Mouse (Mus musculus): ENCODE results near the gene Col4a3bp. TPM values are rescaled to one million over a fixed set of nuclear protein-coding genes. Genes with fewer than 3 reads are reported as not detected.

Col4a3bp gene
- total and polyA plus RNA-seq, 3 experiments, result 7.0 to 14.8 (median 11.9) TPM

GRCm38 (mm10) chr13:96567977-96568376 lies 25.6 kb downstream of the Col4a3bp start:
- Histone ChIP-seq H3K9ac (ENCODE audit: insufficient read depth, low read depth) (no peak overlapping the region), H3K27me3 (replicated peaks) (no peaks in the 10 kb centered on the region), H3K79me2 (replicated peaks; ENCODE audit: control insufficient read depth, extremely low read depth, insufficient read depth, poor library complexity, severe bottlenecking) (no peaks in the 10 kb centered on the region), H3K27ac (ENCODE audit: insufficient read depth, low read depth) (no peak overlapping the region), H3K4me3 (replicated peaks in 1 of 3; ENCODE audit: low read depth in 2 of 3, low read length in 2 of 3, poor library complexity in 1 of 3) (no peak overlapping the region), H3K9me3 (replicated peaks; ENCODE audit: low read length) (no peaks in the 10 kb centered on the region), H3K4me2 (ENCODE audit: insufficient read depth, low read depth, poor library complexity, severe bottlenecking) (no peak overlapping the region), H3K4me1 (ENCODE audit: control insufficient read depth in 1 of 2, insufficient read depth in 2 of 2) (no peaks in the 10 kb centered on the region), H3K36me3 (replicated peaks in 1 of 2; ENCODE audit: control insufficient read depth in 1 of 2, insufficient read depth in 1 of 2, low read length in 1 of 2) (peaks cover 3 to 24% of the 10 kb centered on the region in 2 experiments)
- in situ Hi-C loops (cut with MboI; ENCODE audit: low pct_ligation_motif_present, low pct_unique_long_range_greater_than_20kb, low sequenced_read_pairs) (no loop called here), dilution Hi-C loops (cut with MboI; ENCODE audit: extremely low pct_ligation_motif_present, extremely low pct_unique_long_range_greater_than_20kb, low sequenced_read_pairs) (no loop called here)
- DNase-seq (ENCODE audit: extremely low read depth), result no peak
- no peak for TF ChIP-seq CTCF (conservative IDR thresholded peaks at IDR 0.05 in 1 of 2, IDR thresholded peaks at IDR 0.05 in 1 of 2; ENCODE audit: low read depth in 2 of 2, low read length in 2 of 2)
- no peak for TF ChIP-seq SIN3A (IDR thresholded peaks at IDR 0.05; ENCODE audit: low read length)

- Histone ChIP-seq H3K4me1 (ENCODE audit: control insufficient read depth in 1 of 2, insufficient read depth in 2 of 2) (no peaks in the 10 kb centered on the region; a peak in 1 of 4 replicates), H3K9ac (ENCODE audit: insufficient read depth, low read depth) (no peak overlapping the region), H3K9me3 (replicated peaks; ENCODE audit: low read length) (no peaks in the 10 kb centered on the region), H3K36me3 (replicated peaks in 1 of 2; ENCODE audit: control insufficient read depth in 1 of 2, insufficient read depth in 1 of 2, low read length in 1 of 2) (peaks cover 3 to 25% of the 10 kb centered on the region in 2 experiments), H3K27ac (ENCODE audit: insufficient read depth, low read depth) (no peak overlapping the region), H3K4me3 (replicated peaks in 1 of 3; ENCODE audit: low read depth in 2 of 3, low read length in 2 of 3, poor library complexity in 1 of 3) (no peak overlapping the region), H3K27me3 (replicated peaks) (no peaks in the 10 kb centered on the region), H3K79me2 (replicated peaks; ENCODE audit: control insufficient read depth, extremely low read depth, insufficient read depth, poor library complexity, severe bottlenecking) (no peaks in the 10 kb centered on the region), H3K4me2 (ENCODE audit: insufficient read depth, low read depth, poor library complexity, severe bottlenecking) (no peak overlapping the region)
- TF ChIP-seq MXI1 (IDR thresholded peaks at IDR 0.05; ENCODE audit: low read depth, low read length) (no peak), POLR2A (IDR thresholded peaks at IDR 0.05; ENCODE audit: low read depth, low read length) (no peak), RAD21 (IDR thresholded peaks at IDR 0.05; ENCODE audit: low read depth, low read length) (no peak), HCFC1 (IDR thresholded peaks at IDR 0.05; ENCODE audit: low read depth, low read length) (no peak), MAX (IDR thresholded peaks at IDR 0.05; ENCODE audit: low read length) (no peak), TBP (conservative IDR thresholded peaks at IDR 0.05; ENCODE audit: low read depth, low read length) (no peak), SIN3A (IDR thresholded peaks at IDR 0.05; ENCODE audit: low read length) (no peak), KAT2A (IDR thresholded peaks at IDR 0.05; ENCODE audit: insufficient replicate concordance, low read length) (no peak), MYC (IDR thresholded peaks at IDR 0.05; ENCODE audit: low read depth, low read length) (no peak), PAX5 (IDR thresholded peaks at IDR 0.05; ENCODE audit: low read length) (no peak), SMC3 (IDR thresholded peaks at IDR 0.05; ENCODE audit: low read depth, low read length) (no peak), POLR2AphosphoS2 (IDR thresholded peaks at IDR 0.05; ENCODE audit: low read depth, low read length) (no peak), IRF4 (IDR thresholded peaks at IDR 0.05; ENCODE audit: low read depth, low read length) (no peak), TCF12 (IDR thresholded peaks at IDR 0.05; ENCODE audit: low read depth, low read length) (no peak), RCOR1 (conservative IDR thresholded peaks at IDR 0.05; ENCODE audit: low read depth, low read length) (no peak), UBTF (IDR thresholded peaks at IDR 0.05; ENCODE audit: low read depth, low read length) (no peak), ZKSCAN1 (IDR thresholded peaks at IDR 0.05; ENCODE audit: borderline replicate concordance, low read depth, low read length) (no peak)
- dilution Hi-C loops (cut with MboI; ENCODE audit: extremely low pct_ligation_motif_present, extremely low pct_unique_long_range_greater_than_20kb, low sequenced_read_pairs), result no loop called here
- no peak for DNase-seq (ENCODE audit: extremely low read depth)
- in situ Hi-C loops (cut with MboI; ENCODE audit: low pct_ligation_motif_present, low pct_unique_long_range_greater_than_20kb, low sequenced_read_pairs), result no loop called here
Measured at GRCm38 (mm10) chr13:96570313-96571015, 28.0 kb downstream of the Col4a3bp start.

Measured in CH12.LX (cell line).